Mouse (Mus musculus) liver, adult (tissue): ENCODE results near the gene Clnk.

Source experiments
- GATA4 ChIP-seq: IDR thresholded peaks from 2 replicates; pipeline ENCODE4 v1.6.1; 2014; ENCODE audit warnings: mild to moderate bottlenecking, low read length; ENCODE audit not compliant: insufficient replicate concordance

Clnk gene

GRCm38 (mm10) chr5:38698046-38698445, 178.6 kb downstream of the Clnk start:
- no peak for TF ChIP-seq GATA4

DNA sequence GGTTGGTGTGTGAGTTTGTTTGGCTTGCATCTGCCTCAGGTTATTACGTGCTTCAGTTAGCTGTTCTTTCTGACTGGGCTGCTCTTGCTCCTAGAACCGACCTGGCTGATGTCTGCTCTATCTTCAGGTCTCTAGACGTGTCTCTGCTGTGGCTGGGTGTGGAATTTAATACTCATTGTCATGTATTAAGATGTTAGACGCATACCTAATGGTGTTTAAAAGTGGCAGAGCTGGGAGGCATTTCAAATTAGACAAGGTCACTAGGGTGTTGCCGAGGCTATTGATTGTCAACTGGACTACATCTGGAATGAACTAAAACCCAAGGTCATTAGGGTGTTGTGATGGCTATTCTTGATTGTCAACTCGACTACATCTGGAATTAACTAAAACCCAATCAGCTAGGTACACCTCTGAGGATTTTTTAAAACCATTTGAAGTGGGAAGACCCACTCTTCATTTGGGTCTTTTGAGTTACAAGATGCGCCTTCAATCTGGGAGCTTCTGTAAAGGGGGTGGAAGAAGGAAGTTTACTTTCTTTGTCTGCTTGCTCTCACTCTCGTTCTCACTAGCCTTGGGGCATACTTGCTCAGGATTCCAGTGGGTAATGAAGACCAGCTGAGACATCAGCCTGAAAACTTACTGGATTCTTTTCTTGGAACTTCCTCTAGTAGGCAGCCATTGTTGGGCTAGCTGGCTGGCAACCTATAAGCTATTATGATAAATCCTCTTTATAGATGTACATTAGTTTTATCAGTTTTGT, 179.8 kb downstream of the Clnk start:
- no peak for TF ChIP-seq GATA4

GRCm38 (mm10) chr5:38692859-38693258, 183.8 kb downstream of the Clnk start:
- TF ChIP-seq GATA4: no peak

GRCm38 (mm10) chr5:38689186-38689585, 187.4 kb downstream of the Clnk start:
- no peak for TF ChIP-seq GATA4

GRCm38 (mm10) chr5:38687694-38688093, 188.9 kb downstream of the Clnk start:
- no peak for TF ChIP-seq GATA4

DNA sequence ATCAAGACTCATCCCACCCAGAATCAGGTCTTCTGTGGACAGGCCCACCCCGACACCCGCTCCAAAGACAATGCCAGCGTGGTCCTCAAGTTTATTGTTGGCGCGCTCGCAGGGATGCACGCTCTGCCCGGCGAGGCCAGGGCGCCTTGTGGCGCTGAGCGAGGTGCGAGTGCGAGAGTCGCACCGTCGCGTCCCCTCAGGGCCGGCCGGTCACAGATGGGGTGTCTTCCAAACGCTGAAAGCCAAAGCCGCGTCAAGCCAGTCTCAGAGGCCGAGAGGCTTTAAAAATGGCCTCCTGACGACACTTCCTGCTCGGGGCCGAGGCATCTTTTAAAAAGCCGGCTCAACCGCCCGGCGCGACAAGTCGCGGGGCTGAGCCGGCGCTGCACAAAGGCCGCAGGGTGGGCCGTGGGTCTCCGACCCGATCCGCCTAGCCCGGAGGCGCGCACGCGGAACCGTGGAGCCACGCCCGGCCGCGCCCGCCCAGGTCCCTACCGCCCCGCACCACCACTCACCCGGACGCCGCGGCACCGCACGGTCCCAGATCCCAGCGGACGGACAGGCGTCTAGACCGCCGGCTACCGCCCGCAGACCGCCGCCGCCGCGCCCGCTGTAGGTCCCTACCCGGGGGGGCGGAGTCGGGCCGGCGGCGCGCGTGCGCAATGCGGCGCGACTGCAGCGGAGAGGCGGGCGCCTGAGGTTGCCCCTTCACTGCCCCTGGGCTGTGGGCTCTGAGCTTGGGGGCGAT, 192.3 kb downstream of the Clnk start, which contains the start of gene Zfp518b:
Gene Zfp518b (minus strand): TSS at position 663 of the 748 bp plus-strand sequence.
- TF ChIP-seq GATA4: no peak

DNA sequence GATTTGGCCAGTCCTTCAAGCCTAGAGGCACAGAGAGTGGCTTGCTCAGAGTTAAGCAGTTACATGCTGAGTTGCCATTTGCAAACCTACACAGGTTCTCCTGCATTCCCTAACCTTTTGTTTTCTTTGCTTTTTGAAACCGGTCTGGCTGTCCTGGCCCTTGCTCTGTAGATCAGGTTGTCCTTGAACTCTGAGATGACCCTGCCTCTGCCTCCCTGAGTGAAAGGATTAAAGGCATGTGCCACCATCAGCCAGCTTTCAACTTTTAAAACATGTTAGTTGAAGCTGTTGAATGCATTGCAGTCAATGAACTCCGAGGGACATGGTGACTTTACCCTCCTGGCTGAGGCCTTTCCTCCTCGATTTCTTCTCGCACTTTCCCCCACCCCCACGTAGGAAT, 217.8 kb downstream of the Clnk start:
- no peak for TF ChIP-seq GATA4
